Mouse (Mus musculus): ENCODE measurements at regions not wholly inside any gene's neighbourhood (a gene's known extent, or its start where the extent isn't known, plus 50 kb on each side); places are given as distances from the start of the nearest gene placed in this dataset.

- DNase-seq: no peak
These were observed 127.6 kb upstream of the Prep start for GRCm38 (mm10) chr10:44939403-44939802.

GRCm38 (mm10) chr10:44936976-44937500, 130.0 kb upstream of the Prep start:
- peak; percentile 87 for DNase-seq

- DNase-seq: no peak
These were observed 136.2 kb upstream of the Prep start for GRCm38 (mm10) chr10:44930796-44931195.

- DNase-seq: peak; percentile 65
These were observed 153.1 kb upstream of the Prep start for GRCm38 (mm10) chr10:44913751-44914388.

DNA sequence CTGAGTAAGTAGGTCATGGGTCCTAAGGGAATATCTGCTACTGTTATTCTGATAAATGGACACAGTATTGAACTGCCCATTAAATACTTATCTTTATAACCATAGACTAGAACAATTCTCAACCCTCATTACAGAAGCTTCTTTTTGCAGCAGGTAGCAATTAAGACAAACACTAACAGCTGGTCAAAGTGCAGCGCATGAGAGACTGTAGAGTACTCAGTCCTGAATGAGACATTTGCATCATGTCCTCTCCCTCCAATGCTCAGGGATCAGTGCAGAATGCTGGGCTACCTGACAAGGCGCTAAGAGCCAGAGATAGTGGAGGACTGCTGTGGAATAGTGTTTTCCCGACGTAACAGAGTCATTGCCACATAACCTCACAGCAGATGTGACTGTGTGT, 162.5 kb upstream of the Prep start:
- no peak for DNase-seq

GRCm38 (mm10) chr10:44901203-44901602, 165.8 kb upstream of the Prep start:
- no peak for DNase-seq

DNA sequence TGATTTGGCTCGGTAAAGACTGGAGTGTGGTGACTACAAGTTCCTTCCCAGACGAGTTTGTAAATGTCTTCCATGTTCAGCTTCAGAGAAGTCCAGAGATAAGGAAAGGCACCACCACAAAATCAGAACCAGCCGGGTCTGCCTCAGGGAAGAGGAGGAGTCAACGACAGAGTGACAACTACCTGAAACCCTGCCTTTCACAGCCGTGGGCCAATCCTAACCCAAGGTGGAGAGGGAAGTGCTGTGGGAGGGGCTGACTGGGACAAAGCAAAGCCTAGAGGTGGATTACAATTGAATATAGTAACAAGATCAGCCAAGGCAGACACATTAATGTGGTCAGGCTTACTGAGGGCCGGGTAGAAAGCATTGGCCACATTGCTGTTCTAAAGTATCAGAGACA, 174.9 kb upstream of the Prep start:
- DNase-seq: no peak

DNA sequence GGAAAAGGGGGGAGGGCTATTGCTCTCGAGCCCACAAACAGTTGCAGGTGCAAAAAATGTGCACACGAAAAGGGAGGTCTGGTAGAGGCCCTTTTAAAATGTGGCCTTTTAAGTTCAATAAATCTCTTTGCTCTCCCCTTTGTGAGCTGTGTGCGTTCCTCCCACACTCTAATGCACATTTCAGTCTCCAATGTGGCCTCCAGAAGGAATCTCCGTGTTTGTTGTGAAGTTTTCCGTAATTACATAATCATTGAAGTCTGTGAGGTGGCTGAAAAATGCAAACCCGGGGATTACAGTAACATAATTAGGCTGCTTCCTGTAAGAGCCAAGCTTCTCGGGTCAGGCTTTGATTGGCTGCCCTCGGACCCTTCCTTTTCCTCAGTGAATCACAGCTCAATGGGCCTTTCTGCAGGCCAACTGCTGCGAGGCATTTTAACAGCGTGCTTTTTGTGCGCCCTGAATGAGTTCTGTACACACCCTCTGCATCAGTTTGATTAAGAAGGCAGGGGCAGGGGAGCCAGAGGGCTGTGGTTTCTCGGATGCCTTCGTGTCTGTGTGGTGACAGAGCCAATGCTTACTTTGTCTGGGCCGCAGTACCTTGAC, 179.8 kb upstream of the Prep start:
- peak; percentile 66 for DNase-seq

DNA sequence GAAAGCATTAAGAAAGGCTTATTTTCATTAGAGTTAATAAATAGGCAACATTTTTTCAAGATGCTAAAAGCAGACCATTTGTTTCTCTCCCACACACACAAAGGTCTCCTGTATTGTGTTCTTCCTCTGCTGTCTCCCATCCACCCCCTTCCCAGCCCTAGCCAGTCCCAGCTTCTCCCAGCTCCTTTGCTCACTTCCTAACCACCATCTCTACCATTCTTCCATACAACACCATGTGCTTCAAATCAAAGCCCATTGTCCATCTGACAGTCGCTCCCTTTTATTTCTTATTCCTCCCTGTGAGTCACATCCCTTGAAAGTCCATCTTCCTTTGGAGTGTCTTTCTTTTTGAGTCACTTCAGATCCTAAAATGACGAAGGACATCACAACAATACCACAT, 185.0 kb upstream of the Prep start:
- no peak for DNase-seq

GRCm38 (mm10) chr10:44877076-44877663, 189.8 kb upstream of the Prep start:
- DNase-seq: no peak

DNA sequence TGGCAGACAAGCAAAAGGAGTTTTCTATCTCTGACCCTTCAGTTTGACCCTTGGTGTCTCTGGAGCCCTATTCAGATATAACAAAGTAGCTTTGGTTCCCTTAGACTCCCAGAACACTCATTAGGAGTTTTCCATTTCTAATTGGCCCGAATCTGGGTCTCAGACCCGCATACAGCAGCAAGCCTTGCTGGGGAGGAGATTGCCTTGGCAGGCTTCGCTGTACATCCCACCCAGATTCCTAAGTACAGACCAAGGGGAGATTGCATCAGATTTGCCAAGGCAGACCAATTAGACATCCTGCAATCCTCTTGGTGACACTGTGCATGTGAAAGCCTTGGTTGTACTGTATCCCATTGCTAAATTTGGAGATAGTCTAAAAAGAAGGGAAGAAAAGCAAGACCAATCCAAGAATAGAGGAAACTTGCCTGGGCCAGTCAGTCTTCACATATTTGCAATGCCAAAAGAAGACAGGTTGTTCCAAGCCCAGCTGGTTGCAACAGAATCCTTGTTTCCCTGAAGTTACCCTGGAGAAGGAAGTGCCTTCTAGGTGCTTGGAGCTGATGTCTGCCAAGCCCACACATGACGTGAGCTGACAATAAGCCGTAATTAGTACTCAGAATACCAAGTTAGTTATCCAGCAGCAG, 193.2 kb upstream of the Prep start:
- DNase-seq: peak; percentile 74

DNA sequence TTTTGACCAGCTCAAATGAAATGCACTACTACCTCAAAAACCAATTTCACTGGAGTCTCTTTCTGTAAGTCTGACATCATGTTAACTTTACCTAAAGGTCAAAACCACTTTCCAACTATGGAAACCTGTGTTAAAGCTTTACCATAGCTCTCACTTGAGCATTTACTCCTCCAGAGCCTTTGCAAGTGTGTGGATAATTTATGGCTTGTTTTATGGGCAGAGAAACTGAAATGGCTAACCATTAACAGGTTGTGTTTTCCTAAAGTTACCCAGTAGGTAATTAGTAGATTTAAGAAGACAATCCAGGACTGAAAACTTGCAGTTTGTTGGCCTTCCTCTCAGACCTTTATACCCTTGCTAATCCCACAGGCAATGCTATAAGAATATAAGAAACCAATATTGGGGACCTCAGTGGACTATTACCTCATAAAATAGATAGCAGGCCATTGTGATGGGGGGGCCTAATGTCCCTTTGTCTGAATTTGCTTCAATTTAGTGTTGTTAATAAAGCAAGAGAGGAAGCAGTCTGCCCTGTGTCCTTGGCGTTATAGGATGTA, 202.7 kb upstream of the Prep start:
- DNase-seq: no peak

- DNase-seq: no peak
These were observed 204.7 kb upstream of the Prep start for GRCm38 (mm10) chr10:44862360-44862674.

DNA sequence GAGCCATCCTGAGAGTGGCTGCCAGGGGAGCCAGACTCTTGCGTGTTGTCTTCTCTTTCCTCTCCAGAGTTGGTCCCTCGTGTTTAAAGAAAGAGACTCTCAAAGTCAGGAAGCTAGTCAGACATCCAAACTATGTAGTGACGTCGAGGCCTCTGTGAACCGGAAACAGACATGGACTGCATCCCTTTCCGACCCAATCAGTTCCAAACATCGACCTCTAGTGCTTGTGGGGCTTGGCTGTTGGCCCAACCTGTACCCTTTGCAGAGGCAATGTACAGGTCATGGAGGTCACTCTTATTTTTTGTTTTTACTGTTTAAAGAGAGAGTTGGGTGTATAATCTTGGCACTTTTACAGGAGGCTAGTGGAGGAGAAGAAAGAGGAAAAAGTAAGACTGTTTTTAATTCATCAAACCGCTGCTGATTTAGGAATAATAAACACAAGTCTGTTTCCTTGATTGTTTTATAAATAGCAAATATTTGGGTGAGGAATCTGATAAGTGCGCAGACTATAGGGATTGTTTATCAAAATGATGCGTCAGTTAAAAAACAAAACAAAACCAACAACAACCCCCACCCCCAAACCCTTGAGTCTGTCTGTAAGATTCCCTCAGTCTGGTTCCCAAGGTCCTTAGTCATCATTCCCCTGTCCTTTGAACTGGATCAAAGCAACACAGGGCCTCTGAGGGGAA, 205.2 kb upstream of the Prep start:
- no peak for DNase-seq

DNA sequence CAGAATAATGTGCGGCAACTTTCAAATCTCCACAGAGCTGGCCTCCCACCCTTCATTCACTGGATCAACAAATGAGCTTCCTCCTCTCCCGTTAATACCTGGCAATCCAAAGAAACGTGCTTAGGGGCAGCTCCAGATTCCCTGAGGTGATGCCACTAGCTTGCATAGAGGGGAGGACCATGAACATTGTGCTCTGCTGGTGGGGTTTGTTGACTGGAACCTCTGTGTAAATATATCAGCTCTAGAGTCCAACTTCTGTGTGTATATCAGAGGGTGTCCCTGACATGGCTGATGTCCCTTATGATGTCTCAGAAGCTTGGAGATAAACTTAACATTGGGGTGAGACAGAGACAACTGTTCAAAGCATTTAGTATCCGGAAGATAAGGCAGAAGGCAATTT, 209.6 kb upstream of the Prep start:
- no peak for DNase-seq

DNA sequence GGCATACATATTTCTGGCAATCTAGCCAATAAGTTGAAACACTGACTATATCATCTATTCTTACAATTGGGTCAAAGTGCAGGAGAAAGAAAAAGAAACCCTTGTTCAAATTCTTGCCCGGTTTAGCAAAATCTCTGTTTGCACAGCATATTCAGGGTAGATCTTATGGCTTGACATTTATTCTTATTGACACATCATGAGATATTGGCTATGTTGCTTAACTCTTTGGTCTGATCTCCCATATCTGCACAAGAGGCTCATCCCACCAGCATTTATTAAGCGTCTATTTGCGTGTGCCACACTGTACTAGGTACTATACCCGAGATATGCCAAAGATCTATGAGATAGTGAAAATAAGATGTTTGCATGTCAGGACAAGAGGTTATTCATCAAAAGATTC, 212.9 kb upstream of the Prep start:
- DNase-seq: no peak

- no peak for DNase-seq
These were observed 218.0 kb upstream of the Prep start for GRCm38 (mm10) chr10:44849016-44849415.

DNA sequence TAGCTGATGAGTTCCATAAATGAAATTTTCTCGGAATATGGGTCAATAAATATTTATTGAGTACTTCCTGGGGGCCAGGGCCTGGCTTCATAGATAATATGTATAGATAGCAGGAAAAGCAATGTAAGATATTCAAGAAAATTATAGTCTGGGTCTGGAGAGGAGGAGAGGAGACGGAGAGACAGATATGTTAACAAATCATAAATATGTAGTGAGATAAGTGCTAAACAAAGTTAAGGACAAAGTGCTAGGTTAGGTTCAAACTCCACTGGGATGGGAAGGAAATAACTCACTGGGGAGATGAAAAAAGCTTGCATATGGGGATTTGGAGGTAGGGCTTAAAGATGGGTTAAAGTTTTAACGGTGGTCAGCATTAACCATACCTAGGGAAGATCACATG, 220.2 kb upstream of the Prep start:
- no peak for DNase-seq

DNA sequence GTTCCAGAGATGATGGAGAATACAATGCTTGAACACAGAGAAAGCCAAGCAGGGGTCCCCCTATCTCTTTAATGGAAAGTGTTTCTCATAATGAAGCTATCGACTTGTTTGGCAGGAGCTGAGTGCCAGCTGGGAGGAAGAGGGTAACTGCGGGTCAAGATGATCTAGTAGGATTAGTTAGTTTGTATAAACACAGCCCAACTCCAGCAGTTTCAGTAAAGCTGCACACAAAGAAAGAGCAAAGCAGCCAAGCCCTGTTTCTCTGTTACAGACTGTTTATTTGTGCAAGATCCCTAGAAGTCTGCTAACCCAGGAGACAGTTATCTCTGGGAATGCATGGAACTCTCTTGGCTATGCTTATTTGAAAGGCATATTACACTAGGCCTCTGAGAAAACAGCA, 220.9 kb upstream of the Prep start:
- peak; percentile 11 for DNase-seq

DNA sequence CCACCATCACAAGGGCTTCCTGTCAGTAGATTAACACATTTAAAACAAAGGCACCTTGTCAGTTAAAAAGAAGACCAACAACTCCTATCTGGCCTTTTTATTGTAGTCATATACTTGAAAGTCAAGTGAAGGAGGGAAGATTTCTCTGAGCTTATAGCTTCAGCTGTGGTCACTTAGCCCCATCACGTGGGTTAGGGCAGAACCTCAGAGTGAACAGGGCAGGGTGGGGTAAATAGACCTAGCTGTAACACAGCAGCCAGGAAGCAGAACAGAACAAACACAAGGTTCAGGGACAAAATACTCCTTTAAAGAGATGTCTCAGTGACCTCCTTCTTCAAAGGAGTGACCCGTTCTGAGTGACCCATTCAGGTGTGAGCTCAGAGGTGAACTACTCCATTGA, 226.6 kb upstream of the Prep start:
- no peak for DNase-seq

DNA sequence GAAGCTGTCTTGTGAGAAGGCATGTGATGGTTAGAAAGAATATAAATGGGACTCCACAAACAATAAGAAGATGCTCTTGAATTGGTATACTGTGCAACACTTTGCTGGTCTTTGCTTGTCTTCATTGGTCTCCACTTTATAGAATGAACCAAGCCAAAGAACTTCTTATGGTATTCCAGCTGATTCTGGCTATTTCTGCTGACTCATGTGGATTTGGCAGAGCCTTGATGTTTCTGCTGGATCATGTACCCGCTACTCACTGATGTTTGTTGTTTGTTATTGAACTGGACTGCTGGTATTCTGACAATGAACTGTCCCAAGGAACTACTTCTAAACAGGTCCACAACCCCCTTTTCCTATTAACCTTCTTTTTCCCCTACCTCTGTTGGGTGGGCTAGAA, 234.5 kb upstream of the Prep start:
- no peak for DNase-seq

DNA sequence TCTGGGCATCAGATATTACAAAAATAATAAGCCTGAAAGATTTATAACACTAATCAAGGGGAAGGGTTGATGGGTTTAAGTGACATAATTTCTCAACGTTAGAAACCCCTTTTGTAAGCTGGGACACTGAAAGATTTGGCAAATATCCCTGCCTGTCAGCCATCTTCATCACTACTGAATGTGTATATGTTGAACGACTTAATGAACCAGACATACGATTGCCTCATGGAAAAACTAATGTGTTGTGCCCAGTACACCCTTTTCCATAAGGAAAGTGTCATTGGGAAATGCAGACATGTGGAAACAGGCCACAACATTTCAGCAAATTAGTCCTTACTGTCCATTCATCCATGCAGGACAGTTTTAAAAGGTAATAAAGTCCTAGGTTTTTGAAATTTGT, 240.7 kb upstream of the Prep start:
- DNase-seq: peak; percentile 39

GRCm38 (mm10) chr10:44821666-44822065, 245.3 kb upstream of the Prep start:
- no peak for DNase-seq

All from retina, postnatal 1 day (tissue).